Mouse (Mus musculus) spleen, postnatal 36 days (tissue): ENCODE measurements around the gene Gins3.

Experiments used
- DNase-seq, 2 experiments: peaks; one replicate each; pipeline ENCODE4 v3.0.0; 2022; ENCODE audit warnings: low spot score in 2 of 2, mixed read lengths in 1 of 2

Gene Gins3

GRCm38 (mm10) chr8:95694631-95695030, 61.4 kb downstream of the Gins3 start:
- DNase-seq: no peak
